Comparison of ENCODE assay signal across 24 mouse cellular contexts in genomic region chr8:83054801-83055200, GRCm38 (mm10).
DNase-seq lines count a peak whose midpoint lies in the region; ATAC-seq and TF ChIP-seq lines count a peak whose summit lies in the region.
"Had no signal": no experiment of that assay in that cellular context is flagged by ENCODE, and none has a peak within 500 bp of the region (broad histone marks: within the 10 kb centered on the region; RNA-seq: fewer than 3 reads in every experiment).

No protein-coding gene starts in this region.

- no peak overlapping the region for H3K9ac ChIP-seq in liver, postnatal 0 days (replicated peaks)
- H3K9ac ChIP-seq: embryonic facial prominence, embryonic 13.5 days; forebrain, embryonic 15.5 days; heart, embryonic 15.5 days; hindbrain, embryonic 14.5 days; intestine, embryonic 15.5 days had no signal

- H3K36me3 ChIP-seq in liver, postnatal 0 days (replicated peaks; ENCODE audit: insufficient read depth, low read length) = no peaks in the 10 kb centered on the region
- H3K36me3 ChIP-seq: embryonic facial prominence, embryonic 13.5 days; forebrain, embryonic 15.5 days; heart, embryonic 10.5 days; heart, embryonic 15.5 days; hindbrain, embryonic 10.5 days; intestine, embryonic 15.5 days had no signal

- no peak overlapping the region for H3K27ac ChIP-seq in liver, postnatal 0 days (ENCODE audit: low read depth)
- peak overlapping the region; percentile 70 for H3K27ac ChIP-seq in brown adipose tissue, adult 24 weeks (replicated peaks; ENCODE audit: low read depth, low read length)
- H3K27ac ChIP-seq: embryonic facial prominence, embryonic 13.5 days; forebrain, embryonic 15.5 days; heart, embryonic 10.5 days; heart, embryonic 15.5 days; hindbrain, embryonic 10.5 days; hindbrain, embryonic 14.5 days; intestine, embryonic 15.5 days had no signal

- H3K4me1 ChIP-seq in liver, postnatal 0 days (ENCODE audit: insufficient read depth) = no peaks in the 10 kb centered on the region
- peaks cover 7% of the 10 kb centered on the region; the same call in 1 of the 2 replicates for H3K4me1 ChIP-seq in brown adipose tissue, adult 24 weeks (ENCODE audit: control insufficient read depth, insufficient read depth, insufficient read length, low read length)

- ATAC-seq in frontal cortex, adult (ENCODE audit: low TSS enrichment) = peak; percentile 64; the same call in 1 of the 2 replicates
- peak; percentile 47; the same call in 1 of the 2 replicates for ATAC-seq in liver, postnatal 0 days
- ATAC-seq in megakaryocyte, adult 5-6 weeks (ENCODE audit: poor library complexity, severe bottlenecking) = peak; percentile 79
- ATAC-seq: forebrain, embryonic 15.5 days; intestine, embryonic 15.5 days had no signal

- TF ChIP-seq CTCF in liver, postnatal 0 days (IDR thresholded peaks at IDR 0.05; ENCODE audit: low read depth) = no peak

- H3K4me2 ChIP-seq in liver, postnatal 0 days (ENCODE audit: low read depth, low read length) = no peak overlapping the region
- H3K4me2 ChIP-seq: embryonic facial prominence, embryonic 13.5 days; forebrain, embryonic 15.5 days; heart, embryonic 15.5 days; hindbrain, embryonic 14.5 days; intestine, embryonic 15.5 days had no signal

- no peak for DNase-seq in frontal cortex, postnatal 10 days (ENCODE audit: low spot score in 2 of 2)
- no peak for DNase-seq in liver, postnatal 0 days
- no peak for DNase-seq in liver
- DNase-seq in adrenal gland, postnatal 36 days = no peak
- DNase-seq in right cerebral cortex, postnatal 25 days = no peak
- DNase-seq: adrenal gland, adult 2 months; adrenal gland, postnatal 25 days; cerebellum, adult 11-12 months; cerebellum, adult 9-10 months; cerebellum, postnatal 25 days; gastrocnemius, postnatal 25 days; heart, adult 18-20 months; heart, postnatal 14 days had no signal

- H3K27me3 ChIP-seq in liver, postnatal 0 days (ENCODE audit: insufficient read depth, low read length) = no peaks in the 10 kb centered on the region
- H3K27me3 ChIP-seq: CH12.LX; embryonic facial prominence, embryonic 13.5 days; forebrain, embryonic 15.5 days; heart, embryonic 15.5 days; intestine, embryonic 15.5 days had no signal

- no peak overlapping the region for H3K4me3 ChIP-seq in liver, postnatal 0 days (ENCODE audit: low read depth, low read length)
- H3K4me3 ChIP-seq in brown adipose tissue, adult 24 weeks (ENCODE audit: insufficient read depth, low read depth, low read length) = no peak overlapping the region
- H3K4me3 ChIP-seq: embryonic facial prominence, embryonic 13.5 days; forebrain, embryonic 15.5 days; heart, embryonic 10.5 days; heart, embryonic 15.5 days; hindbrain, embryonic 10.5 days; intestine, embryonic 15.5 days had no signal

- WGBS in liver, postnatal 0 days (ENCODE audit: insufficient replicate concordance) = 64% methylated on average over 3 of the region's 3 CpGs

- TF ChIP-seq EP300 in liver, postnatal 0 days (IDR thresholded peaks at IDR 0.05; ENCODE audit: low read depth) = no peak

- H3K9me3 ChIP-seq in liver, postnatal 0 days (ENCODE audit: low read length) = no peaks in the 10 kb centered on the region
- H3K9me3 ChIP-seq: embryonic facial prominence, embryonic 13.5 days; forebrain, embryonic 15.5 days; heart, embryonic 10.5 days; heart, embryonic 15.5 days; hindbrain, embryonic 10.5 days; intestine, embryonic 15.5 days had no signal
